Mouse (Mus musculus) erythroblast, embryonic 14.5 days (primary cell): ENCODE data around the gene Dgat2.

Experiments used
- GATA1 ChIP-seq: IDR thresholded peaks from 2 replicates; pipeline ENCODE4 v1.6.1; 2012; ENCODE audit warnings: low read length, inconsistent platforms, mixed read lengths
- TAL1 ChIP-seq: IDR thresholded peaks from 3 replicates; pipeline ENCODE4 v1.6.1; 2012; ENCODE audit warnings: low read length, inconsistent platforms, mixed read lengths

GRCm38 (mm10) chr7:99158904-99159303, 23.6 kb downstream of the Dgat2 start:
- no peak for TF ChIP-seq GATA1
- TF ChIP-seq TAL1 = no peak
